Mouse (Mus musculus): Measurements from ENCODE around the gene Prickle4.

Prickle4 gene

DNA sequence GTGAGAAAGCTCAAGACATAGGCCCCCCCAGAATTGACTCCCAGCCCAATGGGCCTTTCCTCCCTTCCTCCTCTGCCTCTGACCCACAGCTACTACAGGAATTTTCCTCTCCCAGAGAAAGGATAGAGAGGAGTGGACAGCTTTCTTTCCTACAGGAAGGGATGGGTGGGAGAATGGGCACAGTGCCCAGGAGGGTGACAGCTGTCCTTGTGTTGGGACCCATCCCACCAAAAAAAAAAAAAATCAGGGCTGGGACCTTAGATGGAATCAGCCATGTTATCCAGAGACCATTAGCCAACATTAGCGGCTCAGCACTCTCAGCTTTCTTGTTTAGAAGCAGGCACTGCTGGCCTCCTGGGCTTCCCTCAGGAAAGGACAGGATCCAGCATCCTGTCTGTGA, 11.7 kb upstream of the Prickle4 start:
- DNase-seq (ENCODE audit: low spot score), result no peak

GRCm38 (mm10) chr17:47704692-47705091, 10.2 kb upstream of the Prickle4 start:
- DNase-seq (ENCODE audit: low spot score), result no peak

- no peak for DNase-seq (ENCODE audit: low spot score)
Measured at GRCm38 (mm10) chr17:47703556-47703955, 9.0 kb upstream of the Prickle4 start.

DNA sequence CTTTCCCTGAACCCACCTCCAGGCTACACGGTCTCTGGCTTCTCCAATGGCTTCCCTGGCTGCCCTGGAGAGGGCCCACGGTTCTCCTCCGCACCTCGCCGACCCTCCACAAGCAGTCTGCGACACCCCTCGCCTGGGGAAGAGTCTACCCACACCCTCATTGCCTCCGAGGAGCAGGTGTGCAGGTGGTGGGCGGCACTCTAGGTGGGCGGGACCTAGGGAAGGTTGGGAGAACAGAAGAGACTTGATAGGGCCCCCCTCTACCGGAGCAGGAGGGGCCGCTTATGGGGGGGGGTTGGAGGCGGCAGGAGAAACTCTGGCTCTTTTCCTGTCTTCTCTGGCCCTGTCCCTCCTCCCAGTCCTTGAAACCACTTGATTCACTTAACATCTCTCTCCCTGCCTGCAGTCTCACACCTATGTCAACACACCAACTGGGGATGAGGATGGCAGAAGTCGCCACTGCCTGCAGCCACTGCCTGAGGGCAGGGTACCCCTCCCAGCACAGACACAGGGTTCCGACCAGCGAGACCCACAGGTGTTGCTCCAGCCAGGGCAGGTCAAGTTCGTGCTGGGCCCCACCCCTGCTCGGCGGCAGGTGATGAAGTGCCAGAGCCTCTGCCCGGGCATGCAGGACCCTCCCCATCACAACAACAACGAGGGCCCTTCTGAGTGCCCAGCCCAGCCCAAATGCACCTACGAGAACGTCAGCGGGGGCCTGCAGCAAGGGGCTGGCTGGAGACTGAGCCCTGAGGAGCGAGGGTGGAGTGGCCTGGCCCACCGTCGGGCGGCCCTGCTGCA, 8.2 kb upstream of the Prickle4 start:
- no peak for DNase-seq (ENCODE audit: low spot score)

GRCm38 (mm10) chr17:47701793-47702192, 7.3 kb upstream of the Prickle4 start:
- DNase-seq (ENCODE audit: low spot score), result no peak

DNA sequence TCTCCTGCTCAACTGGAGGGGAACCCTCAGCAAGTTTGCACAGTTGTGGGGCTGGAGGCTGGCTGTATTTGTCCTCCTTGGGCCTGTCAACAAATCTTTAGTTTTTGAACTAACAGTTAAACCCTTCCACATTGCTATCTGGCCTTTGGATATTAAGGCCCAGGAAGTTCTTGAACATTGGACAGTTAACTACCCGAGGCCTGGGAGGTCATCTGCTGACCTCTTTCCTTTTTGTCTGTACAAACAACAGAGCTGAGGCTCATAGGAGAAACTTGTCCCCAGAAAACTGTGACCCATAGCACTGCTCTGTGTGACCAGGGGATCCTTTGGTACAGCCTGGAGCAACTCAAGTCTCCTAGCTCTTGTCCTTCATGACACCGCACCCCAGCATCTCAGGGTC, 4.5 kb upstream of the Prickle4 start:
- DNase-seq (ENCODE audit: low spot score), result no peak

GRCm38 (mm10) chr17:47698156-47698555, 3.6 kb upstream of the Prickle4 start:
- DNase-seq (ENCODE audit: low spot score), result no peak

DNA sequence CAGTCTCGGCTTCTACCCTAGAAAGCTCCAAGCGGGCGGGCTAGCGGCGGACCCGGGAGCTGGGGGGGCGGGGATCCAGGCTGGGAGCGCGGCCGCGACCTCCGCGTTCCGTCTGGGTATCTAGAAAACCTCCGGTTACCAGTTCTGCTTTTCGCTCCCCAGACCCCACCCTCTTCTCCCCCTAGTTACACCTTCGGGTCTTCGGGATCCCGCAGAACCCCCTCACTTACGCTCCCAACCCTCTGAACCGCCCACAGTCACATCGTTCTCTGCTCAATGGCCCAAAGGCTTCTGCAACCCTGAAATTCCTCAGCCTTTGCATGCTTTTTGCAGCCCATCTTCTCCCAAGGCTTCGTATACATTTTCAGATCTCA, 788 bp upstream of the Prickle4 start:
- no peak for DNase-seq (ENCODE audit: low spot score)

GRCm38 (mm10) chr17:47694442-47694502, 264 bp downstream of the Prickle4 start, which contains the start of gene Gm21981:
TSS of gene Gm21981 (minus strand) at chr17:47694455.
- DNase-seq (ENCODE audit: low spot score), result no peak

DNA sequence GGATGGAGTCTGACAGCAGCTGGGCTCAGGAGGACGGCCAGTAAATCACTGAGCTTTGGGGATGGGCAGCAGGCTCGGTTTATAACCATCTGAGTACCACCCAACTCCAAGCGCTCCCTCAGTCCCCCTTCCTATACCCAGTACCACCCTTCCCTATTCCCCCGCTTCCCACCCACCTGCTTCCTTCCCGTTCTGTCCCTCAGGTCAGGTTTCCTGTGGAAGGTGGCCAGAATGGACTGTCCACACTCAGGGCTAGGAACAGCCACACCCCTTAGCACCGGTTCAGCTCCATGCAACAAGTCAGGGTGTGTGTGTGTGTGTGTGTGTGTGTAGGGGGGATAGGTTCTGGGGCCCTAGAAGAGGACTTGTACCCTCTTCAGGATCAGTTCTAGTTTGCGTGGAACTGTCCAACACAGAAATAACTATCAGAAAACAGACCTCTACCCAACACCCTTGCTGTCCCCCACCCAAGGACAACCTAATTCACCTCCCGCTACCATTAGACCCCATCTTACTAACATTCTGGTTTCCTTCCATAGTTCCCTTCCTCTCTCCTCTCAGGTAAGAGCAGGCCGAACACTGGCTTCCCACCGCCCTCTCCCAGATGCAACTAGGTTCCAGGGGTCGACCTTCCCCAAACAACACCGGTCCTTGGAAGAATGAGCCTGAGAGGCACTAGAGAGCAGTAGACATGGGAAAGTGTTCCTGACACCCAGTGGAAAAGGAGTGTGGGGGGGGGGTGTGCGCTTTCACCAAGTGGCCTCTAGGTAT, 680 bp downstream of the Prickle4 start:
- no peak for DNase-seq (ENCODE audit: low spot score)

DNA sequence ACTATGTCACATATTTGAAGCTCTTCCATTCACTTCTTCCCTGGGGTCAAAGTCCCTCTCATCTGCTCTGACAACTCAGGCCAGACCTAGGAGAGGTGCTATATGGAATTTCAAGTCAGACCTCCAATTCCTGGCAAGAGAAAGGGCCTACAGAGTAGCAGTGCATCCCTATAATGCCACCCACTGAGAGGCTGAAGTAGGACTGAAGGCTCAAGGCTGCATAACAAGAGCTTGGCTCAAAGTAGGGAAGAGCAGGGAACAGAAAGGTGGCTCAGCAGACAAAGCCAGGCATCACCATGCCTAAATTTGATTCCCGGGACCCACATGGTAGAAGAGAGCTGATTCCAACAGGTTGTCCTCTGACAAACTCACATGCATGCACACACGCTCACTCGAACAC, 2.9 kb downstream of the Prickle4 start:
- no peak for DNase-seq (ENCODE audit: low spot score)

DNA sequence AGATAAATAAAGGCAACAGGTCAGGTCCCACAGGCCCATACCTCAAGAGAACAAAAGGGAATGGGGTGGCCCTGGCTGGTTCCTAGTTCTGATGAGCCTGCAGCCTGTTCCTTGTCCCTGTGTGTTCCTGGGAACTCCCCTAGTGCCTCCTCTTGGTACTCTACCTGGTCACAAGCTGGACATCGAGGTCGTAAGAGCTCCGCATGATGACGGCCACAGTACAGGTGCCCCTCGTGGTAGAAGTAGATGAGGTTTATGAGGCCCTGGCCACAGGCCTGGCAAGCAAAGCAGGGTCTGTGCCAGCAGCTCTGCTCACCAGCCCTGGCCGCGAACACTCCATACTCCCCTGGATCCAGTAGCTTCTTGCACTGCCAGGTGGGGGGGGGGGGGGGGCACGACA, 4.6 kb downstream of the Prickle4 start:
- no peak for DNase-seq (ENCODE audit: low spot score)

DNA sequence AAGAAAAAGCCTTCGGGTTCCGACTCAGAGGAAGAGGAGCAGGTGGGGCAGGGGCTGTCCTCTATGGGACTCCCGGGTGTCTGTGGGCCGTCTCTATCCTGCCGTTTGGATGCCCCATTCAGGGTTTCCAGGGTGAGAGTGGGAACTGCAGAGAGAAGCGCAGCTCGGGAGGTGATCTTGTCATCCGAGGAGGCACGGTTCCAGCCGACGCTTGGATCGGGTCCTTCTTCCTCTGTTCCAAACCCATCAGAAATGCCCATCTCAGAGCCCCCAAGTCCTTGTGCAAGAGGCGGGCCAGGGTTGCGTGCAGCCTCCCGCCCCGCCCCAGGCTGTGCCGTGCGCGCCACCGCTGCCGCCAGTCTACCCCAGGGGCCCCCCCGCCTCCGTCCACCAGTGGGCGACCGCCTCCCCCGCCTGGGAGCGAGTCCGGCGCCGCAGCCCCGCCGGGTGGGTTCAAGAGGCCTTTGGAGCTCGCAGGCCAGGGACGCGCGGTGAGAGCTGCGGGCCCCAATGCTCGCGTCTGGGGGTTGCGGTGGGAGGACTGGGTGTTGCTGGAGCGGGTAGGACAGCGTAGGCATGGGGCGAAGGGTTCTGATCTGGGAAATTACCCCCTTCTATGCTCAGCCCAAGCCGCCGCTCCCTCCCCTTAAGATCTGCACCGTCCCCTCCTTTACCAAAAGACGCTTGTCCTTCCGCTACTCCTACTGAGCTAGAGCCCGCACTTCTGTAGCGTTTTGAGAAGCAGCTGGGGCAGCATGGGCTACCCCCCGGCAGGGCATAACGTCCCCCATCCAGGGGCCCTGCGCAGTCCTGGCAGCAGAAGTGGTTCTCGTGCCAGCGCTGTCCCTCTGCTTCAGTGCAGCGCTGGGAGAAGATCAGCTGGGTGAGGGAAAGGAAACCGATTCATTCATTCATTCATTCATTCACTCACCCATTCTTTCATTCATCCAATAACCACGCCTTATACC, 5.6 kb downstream of the Prickle4 start, which contains the start of gene Frs3:
Frs3 (plus strand) TSS at position 423 of the 968 bp plus-strand sequence.
- peak; percentile 40 for DNase-seq (ENCODE audit: low spot score)

GRCm38 (mm10) chr17:47688344-47688607, 6.3 kb downstream of the Prickle4 start, which contains the start of gene Tomm6:
TSS of gene Tomm6 (minus strand) at chr17:47688386.
- no peak for DNase-seq (ENCODE audit: low spot score)

GRCm38 (mm10) chr17:47687409-47688343, 6.9 kb downstream of the Prickle4 start:
- peak; percentile 95 for DNase-seq (ENCODE audit: low spot score)

GRCm38 (mm10) chr17:47682836-47683235, 11.7 kb downstream of the Prickle4 start:
- no peak for DNase-seq (ENCODE audit: low spot score)

- DNase-seq (ENCODE audit: low spot score), result no peak
Measured at GRCm38 (mm10) chr17:47678702-47679101, 15.8 kb downstream of the Prickle4 start.

- DNase-seq (ENCODE audit: low spot score), result no peak
Measured at GRCm38 (mm10) chr17:47678238-47678637, 16.3 kb downstream of the Prickle4 start.

- DNase-seq (ENCODE audit: low spot score), result peak; percentile 35
Measured at GRCm38 (mm10) chr17:47676581-47676980, 18.0 kb downstream of the Prickle4 start.

DNA sequence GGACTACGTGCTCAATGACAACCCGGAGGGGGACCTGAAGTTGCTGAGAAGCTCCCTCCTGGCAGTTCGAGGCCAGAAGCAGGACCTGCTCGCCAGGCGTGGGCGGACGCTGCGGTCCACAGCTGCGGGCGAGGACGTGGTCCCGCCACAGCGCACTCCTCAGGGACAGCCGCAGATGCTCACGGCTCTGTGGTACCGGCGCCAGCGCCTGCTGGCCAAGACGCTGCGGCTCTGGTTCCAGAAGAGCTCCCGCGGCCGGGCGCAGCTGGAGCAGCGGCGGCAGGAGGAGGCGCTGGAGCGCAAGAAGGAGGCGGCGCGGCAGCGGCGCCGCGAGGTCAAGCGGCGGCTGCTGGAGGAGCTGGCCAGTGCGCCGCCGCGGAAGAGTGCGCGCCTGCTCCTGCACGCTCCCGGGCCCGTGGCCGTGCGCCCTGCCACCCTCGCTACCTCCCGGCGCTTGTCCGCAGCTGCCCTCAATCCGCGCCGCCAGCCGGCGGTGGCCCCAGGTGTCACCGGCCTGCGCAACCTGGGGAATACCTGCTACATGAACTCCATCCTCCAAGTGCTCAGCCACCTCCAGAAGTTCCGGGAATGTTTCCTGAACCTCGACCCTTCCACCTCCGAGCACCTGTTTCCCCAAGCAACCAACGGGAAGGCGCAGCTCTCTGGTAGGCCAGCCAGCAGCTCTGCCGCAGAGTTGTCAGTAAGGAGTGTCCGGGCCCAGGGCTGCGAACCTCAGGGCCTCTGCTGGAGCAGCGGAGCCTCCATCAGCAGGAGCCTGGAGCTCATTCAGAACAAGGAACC, 22.0 kb downstream of the Prickle4 start:
- no peak for DNase-seq (ENCODE audit: low spot score)

- no peak for DNase-seq (ENCODE audit: low spot score)
Measured at GRCm38 (mm10) chr17:47671988-47672310, 22.6 kb downstream of the Prickle4 start.

Data from T-cell, adult 2 months (primary cell).